Mouse (Mus musculus): ENCODE measurements at regions not wholly inside any gene's neighbourhood (a gene's known extent, or its start where the extent isn't known, plus 50 kb on each side); places are given as distances from the start of the nearest gene placed in this dataset.

DNA sequence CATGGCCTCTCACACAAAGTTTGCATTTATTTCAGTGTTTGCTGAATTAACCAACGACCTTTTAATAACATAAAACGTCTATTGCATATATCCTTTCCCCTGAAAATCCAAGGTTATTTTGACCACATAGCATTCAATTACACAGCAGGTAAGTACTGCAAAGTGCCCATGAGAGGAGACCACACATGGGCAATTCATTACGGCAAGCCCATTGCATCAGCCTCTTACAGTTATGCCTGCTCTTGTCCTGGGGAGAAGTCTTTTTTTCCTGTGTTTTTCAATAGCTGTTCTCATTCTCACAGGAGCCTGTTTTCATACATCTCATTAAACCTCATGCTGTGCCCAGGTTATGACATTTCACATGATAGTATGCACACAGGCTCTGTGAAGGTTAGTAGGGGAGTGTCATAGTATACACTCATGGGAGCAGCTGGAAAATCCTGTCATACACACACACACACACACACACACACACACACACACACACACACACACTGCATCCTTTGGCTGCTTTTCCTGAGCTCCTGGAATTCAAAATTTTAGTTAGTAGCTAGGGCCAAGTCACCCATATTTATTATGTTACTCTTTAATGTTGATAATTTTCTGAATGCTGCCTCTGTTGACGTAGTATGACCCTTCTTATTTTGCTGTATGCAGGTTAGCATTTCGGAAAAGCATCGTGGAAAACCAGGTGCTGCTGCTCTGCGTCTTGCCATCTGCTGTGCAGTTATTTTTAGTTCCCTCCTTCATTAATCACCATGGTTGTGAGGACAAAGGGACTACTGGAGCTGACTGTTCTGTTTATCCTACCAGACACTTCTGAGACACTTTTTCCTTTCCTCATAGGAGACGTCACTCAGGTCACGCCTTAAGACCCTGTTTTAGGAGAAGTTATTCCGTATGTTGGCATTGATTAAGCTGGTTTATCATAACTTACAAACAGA lies 483.6 kb downstream of the Bckdhb start:
- Histone ChIP-seq H3K4me1 (replicated peaks; ENCODE audit: control insufficient read depth, insufficient read depth, low read length) (no peaks in the 10 kb centered on the region), H3K27ac (ENCODE audit: low read depth, low read length) (no peak overlapping the region), H3K9me3 (ENCODE audit: control insufficient read depth, low read length) (no peaks in the 10 kb centered on the region), H3K9ac (ENCODE audit: low read depth, low read length) (no peak overlapping the region), H3K4me3 (ENCODE audit: low read depth, low read length) (no peak overlapping the region), H3K36me3 (ENCODE audit: control insufficient read depth, insufficient read depth, low read length) (no peaks in the 10 kb centered on the region), H3K4me2 (replicated peaks; ENCODE audit: low read depth, low read length) (no peak overlapping the region), H3K27me3 (ENCODE audit: control insufficient read depth, insufficient read depth, low read length) (no peaks in the 10 kb centered on the region)
- ATAC-seq (ENCODE audit: low FRiP score) (peak; percentile 61; the same call in 1 of the 2 replicates), DNase-seq (ENCODE audit: low spot score) (peak; percentile 5)
- 57% methylated on average over 10 of the region's 10 CpGs for WGBS

Data from hindbrain, embryonic 11.5 days (tissue).